Mouse (Mus musculus): ENCODE results near the gene Dna2. TPM values are rescaled to one million over a fixed set of nuclear protein-coding genes. Genes with fewer than 3 reads are reported as not detected.

Gene Dna2
- total RNA-seq, 2 experiments from 2014 or later = 0.75 TPM

Other genes starting within 250 kb of the Dna2 start
- under 1 TPM; 0.70 to 0.89 TPM for gene Stox1, start 220.9 kb upstream of the Dna2 start, total RNA-seq (2021)
- 10 to 100 TPM; 48.4 to 56.3 TPM for gene Ccar1, start 154.7 kb upstream of the Dna2 start, total RNA-seq (2021)
- gene Tet1, start 38.0 kb upstream of the Dna2 start, total RNA-seq (2021) = 10 to 100 TPM; 11.0 to 12.7 TPM
- 10 to 100 TPM; 23.0 to 23.2 TPM for gene Slc25a16, start 26.4 kb upstream of the Dna2 start, total RNA-seq (2021)
- 10 to 100 TPM in 1 of 2 experiments, 1 to 10 TPM in 1; 9.7 to 10.9 TPM for gene Rufy2, start 33.2 kb downstream of the Dna2 start, total RNA-seq (2021)
- 10 to 100 TPM; 30.7 to 32.3 TPM for gene Hnrnph3, start 77.2 kb downstream of the Dna2 start, total RNA-seq (2021)
- gene Pbld2, start 77.3 kb downstream of the Dna2 start, total RNA-seq (2021) = 1 to 10 TPM; 7.0 to 8.0 TPM
- 1 to 10 TPM; 1.1 to 1.4 TPM for gene Pbld1, start 113.1 kb downstream of the Dna2 start, total RNA-seq (2021)
- gene Atoh7, start 152.6 kb downstream of the Dna2 start, total RNA-seq (2021) = not detected

Measured in heart, postnatal 25 days (tissue).